Mouse (Mus musculus) gastrocnemius, postnatal 10 days (tissue): Measurements from ENCODE around the gene Ank3. TPM values are rescaled to one million over a fixed set of nuclear protein-coding genes. Genes with fewer than 3 reads are reported as not detected.

ENCODE experiments used
- DNase-seq: peaks from one replicate; pipeline ENCODE4 v3.0.0; 2021; ENCODE audit warnings: mixed read lengths
- total RNA-seq, 2 experiments: library from RNA; stranded (reverse); gene quantifications; 2 replicates each; pipeline ENCODE4 v1.2.3; 2021

Gene Ank3
- total RNA-seq, 2 experiments from 2014 or later, result 82.7 to 83.3 TPM

- DNase-seq, result no peak
Observed at GRCm38 (mm10) chr10:69477656-69478055, 79.1 kb downstream of the Ank3 start.

DNA sequence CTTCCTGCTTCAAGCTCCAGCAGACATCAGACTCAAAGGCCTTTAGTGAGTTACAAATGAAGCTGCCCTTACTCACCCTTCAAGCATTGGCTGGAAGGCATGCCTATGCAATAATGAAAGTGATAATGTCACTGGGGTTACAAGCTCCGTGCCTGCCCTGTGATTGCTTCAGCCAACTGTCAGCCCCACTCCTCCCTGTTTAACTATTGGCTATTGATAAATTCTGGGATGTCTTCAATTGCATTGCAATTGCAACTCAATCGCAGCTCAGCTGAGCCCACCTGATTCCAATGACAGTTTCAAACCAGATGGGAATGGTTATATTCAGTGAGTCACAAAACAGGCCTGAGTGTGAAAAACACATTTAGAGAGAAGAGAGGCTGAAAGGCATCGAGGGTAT, 80.3 kb downstream of the Ank3 start:
- no peak for DNase-seq

DNA sequence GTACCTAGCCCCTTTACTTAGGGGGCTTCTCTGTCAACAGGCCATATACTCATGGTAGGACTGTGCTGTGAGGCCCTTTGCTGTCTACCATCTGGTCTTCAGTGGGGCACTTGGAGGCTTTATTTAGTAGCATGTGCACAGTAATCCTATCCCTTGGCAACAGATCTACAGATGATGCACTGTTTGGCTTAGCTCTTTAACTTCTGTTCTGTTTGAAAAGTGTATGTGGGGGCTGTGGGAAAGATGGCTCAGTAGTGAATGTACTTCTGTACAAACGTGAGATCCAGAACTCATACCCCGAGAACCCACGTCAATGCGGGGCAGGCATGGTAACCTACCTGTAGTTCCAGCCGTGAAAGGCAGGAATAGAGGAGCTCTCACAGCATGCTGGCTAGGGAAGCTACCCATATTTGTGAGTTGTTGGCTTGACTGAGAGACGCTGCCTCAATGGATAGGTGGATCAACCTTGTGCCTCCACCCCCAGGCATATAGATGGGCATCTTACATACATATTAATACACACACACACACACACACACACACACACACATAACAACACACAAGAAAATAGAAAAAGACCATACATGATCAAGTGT, 86.7 kb downstream of the Ank3 start:
- DNase-seq, result no peak

DNA sequence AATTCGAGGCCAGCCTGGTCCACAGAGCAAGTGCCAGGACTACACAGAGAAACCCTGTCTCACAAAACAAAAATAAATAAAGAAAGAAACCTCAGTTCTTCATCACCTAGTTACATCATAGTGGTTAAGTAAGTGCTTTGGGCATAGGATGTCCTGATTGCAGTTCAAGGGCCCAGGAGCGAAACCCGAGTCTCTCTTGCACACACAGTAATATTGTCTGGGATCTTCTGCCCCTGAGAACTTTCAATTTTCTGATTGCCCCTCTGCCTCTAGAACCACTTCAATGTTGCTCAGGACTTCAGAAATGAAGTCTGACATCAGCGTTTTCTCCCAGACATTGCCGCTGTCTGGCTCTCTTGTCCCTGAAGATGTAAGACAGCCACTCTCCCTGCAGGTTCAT, 91.6 kb downstream of the Ank3 start:
- no peak for DNase-seq

DNA sequence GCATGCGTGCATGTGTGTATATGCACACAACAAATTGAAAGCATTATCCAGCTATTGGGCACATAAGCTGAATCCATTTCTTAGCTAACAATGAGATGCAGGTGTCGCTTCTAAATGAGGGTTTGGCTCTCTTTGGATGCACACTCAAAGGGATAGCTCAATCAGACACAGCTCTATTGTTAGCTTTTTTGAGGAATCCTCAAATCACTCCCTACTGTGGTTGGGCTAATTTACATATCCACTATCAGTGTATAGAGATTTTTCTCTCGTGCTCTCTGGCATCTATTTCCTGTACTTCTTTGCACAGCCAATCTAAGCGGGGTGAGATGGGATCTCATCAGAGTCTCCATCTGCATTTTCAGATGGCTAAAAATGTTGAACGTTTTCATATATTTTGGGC, 93.4 kb downstream of the Ank3 start:
- no peak for DNase-seq

GRCm38 (mm10) chr10:69497382-69497781, 98.8 kb downstream of the Ank3 start:
- no peak for DNase-seq

DNA sequence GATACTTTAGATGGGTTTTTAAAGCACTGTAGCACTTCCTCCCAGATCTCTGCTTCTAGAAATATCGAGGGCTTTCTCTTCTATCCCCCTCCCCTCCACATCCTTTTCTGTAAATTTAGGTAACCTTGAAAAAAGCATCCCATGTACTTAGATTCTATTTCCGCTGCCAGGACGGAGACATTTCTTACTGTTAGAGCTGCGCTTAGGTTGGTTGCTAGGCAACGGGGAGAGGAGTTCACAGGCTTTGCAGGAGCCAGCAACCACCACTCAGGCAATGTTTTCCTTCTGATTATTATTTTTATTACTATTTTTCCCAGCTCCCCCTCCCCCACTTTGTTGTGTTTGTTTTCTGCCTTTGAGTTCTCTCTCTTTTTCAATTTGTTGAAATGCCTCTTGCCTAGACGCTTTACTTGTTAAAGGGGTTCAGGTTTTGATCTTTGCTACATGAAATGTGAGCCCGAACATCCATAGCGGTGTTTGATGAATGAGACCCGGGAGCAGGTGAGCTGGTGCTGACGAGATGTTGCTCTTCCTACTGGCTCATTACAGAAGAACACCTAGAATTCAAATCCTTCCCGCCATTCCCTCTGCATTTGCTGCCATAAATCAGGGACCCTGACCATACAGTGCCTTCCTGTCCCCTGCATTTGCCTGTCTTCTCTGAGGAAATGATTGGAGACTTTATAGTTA, 101.7 kb downstream of the Ank3 start:
- DNase-seq, result no peak

GRCm38 (mm10) chr10:69503791-69504190, 105.2 kb downstream of the Ank3 start:
- no peak for DNase-seq

DNA sequence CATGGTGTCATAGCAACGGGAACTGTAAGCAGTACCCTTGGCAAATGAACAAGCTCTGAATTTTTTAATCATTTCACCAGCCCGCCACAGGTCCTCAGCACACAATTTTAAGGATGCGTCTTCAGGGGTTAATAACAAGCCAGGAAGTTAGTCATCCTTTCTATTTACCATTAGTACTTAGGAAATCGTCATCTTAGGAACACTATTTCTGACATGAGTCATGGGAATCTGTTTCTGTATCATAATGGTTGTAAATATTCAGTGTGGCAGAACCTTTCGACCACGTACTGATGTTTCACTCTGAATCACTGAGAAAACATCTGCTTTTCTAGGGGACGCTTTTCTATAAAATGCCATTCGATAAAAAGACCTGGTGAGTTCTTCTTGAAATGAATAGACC, 109.1 kb downstream of the Ank3 start:
- DNase-seq, result no peak

DNA sequence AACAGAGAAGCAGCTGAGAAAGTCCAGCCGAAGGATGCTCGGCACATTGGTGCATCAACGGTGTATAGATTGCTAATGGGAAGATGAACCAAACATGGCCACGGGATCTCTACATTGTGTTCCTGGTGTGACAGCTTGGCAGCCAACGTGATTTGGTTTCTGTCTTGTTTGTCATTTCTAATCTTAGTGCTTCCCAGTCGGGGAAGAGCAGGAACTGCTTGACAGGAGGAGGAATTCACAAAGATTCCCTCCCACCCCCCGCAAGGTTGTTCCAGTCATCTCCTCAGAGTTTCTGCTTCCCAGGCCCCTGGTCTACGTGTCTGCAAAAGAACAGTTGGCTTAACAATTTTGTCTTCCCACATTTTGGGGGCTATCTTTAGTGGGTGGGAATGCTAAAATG, 111.8 kb downstream of the Ank3 start:
- DNase-seq, result no peak

DNA sequence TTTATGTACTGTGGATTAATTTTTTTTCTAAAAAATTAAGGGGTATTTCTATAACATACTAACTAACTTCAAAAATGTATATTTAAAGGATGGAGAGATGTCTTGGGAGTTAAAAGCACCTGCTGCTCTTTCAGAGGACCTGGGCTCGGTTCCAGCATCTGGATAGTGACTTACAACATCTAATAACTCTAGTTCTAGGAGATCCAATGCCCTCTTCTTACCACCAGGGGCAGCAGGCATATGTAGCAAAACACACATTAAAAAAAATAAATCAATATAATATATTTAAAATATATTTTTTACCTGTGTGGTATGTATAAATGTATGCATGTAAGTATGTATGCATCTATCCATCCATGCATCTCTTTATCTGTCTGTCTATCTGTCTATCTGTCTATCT, 112.7 kb downstream of the Ank3 start:
- DNase-seq, result peak; percentile 17

GRCm38 (mm10) chr10:69521977-69522376, 123.4 kb downstream of the Ank3 start:
- no peak for DNase-seq

GRCm38 (mm10) chr10:69523202-69523601, 124.6 kb downstream of the Ank3 start:
- DNase-seq, result peak; percentile 21

DNA sequence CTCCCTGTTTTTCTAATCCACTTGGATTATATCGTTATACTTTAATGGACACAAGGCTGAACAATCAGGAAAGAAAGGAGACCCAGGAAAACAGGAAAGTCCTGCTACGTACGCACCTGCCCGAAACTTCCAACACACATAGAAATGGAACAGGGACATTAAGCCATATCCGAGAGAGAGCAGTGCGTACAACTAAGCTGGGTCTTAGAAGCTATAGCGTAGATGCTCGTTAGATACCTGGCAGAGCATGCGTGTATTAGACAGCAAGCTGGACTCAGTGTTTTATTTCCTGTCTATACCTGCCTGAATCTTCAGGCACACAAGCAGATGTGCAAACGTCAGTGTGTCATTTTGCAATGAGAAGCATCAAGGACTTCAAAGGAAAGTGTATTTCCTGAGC, 128.7 kb downstream of the Ank3 start:
- no peak for DNase-seq

DNA sequence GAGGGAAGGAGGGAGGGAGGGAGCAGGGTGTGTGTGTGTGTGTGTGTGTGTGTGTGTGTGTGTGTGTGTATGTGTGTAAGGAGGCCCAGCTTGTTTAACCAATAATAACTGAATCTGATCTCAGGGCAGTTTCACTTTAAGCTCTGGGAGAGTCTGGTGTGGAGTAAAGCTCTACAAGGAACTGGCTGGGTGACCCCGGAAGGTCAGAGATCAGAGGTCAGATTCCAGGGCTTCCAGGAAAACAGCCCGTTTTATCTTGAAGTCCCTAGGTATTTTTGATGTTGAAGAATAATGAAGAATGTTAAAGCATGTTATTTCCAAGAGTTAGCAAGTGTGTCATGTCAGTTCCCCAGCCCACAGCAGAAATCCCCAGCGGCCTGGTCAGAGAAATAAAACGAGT, 130.2 kb downstream of the Ank3 start:
- no peak for DNase-seq

DNA sequence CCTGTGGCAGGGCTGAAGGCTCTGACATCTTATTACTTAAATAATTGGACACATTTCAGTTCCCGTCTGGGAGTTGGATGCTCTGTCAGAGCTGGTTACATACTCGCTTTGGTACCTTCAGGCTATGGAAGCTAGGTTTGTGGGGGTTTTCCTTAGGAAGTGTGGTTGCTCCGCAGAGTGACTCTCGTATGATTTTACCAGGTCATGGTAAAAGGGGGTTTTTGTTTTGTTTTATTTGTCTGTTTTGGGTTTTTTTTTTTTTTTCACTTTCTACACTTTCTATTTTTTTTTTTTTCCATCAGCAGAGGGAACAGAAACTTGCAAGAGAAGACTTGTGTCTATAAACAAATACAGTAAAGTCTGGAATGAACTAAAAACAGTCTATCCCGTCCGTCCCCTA, 131.8 kb downstream of the Ank3 start:
- DNase-seq, result no peak

- no peak for DNase-seq
Observed at GRCm38 (mm10) chr10:69531569-69531968, 133.0 kb downstream of the Ank3 start.

- no peak for DNase-seq
Observed at GRCm38 (mm10) chr10:69532169-69532730, 133.7 kb downstream of the Ank3 start.

DNA sequence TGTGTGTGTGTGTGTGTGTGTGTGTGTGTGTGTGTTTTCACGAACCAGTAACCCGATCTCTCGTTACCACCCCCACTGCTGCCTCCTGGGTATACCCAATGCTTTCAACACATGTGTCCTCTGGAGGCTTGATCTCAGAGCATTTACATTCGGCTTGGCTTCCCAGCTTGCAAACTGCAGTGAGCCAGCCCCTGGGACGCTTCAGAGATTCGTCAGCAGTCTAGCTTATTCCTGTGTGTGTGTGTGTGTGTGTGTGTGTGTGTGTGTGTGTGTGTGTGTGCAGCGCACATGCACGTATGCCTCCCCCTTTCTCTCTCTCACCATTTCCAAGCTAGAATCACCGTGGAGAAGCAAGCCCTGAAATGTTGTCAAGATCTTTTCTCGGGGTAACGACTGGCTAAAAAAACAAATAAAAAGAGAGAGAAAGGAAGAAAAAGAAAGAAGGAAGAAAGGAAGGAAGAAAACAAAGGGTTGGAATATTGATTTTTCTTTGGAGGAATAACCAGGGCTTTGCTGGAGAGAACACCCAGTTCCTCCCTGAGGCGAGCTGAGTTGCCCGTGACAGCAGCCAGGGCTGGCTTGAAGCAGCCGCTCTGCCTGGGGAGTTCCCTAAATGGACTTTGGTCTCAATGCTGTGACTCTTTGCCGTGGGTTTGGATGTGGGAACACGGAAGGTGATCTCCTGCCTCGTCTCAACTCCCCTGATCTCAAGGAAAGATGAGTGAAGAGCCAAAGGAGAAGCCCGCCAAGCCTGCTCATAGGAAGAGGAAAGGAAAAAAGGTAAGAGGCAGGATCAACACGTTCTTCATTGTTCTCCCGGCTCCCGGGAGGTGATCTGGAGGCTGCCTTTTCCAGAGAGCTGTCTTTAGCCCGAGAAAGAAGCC, 135.2 kb downstream of the Ank3 start:
- peak; percentile 42 for DNase-seq

DNA sequence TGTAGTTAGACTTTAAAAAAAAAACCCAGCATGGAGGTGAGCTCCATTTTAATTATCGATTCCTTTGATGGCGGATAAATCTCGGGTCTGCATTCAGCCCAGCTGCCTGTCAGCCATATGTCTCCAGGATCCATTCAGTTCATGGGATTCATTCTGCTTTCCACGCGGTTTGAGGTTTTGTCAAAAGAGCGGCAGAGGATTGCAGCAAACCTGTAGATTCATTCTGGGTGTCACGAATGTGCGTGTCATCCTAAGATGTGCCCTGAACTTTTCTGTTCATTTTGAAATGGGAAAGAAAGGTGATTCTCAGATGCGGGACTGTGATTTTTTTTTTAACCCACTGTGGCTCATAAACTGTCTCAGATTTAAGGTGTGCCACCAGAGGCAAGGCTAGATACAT, 136.1 kb downstream of the Ank3 start:
- no peak for DNase-seq

GRCm38 (mm10) chr10:69535123-69535930, 136.8 kb downstream of the Ank3 start:
- peak; percentile 60 for DNase-seq

- no peak for DNase-seq
Observed at GRCm38 (mm10) chr10:69535931-69536200, 137.3 kb downstream of the Ank3 start.
